Mouse (Mus musculus) heart, embryonic 12.5 days (tissue): ENCODE results near the gene St3gal3. TPM values are rescaled to one million over a fixed set of nuclear protein-coding genes. Genes with fewer than 3 reads are reported as not detected.

Experiments
- ATAC-seq: fragments of 200-750 bp; cut with Nextera tagmentation; 2 replicates; pipeline ENCODE4 v1.8.0; 2017; ENCODE audit warnings: moderate TSS enrichment, moderate library complexity; ENCODE audit not compliant: insufficient number of reproducible peaks, low FRiP score
- H3K27ac ChIP-seq: fragments of 300-500 bp; sonication (generic); 2 replicates; pipeline ENCODE4 v1.5.1; 2016; ENCODE audit warnings: mild to moderate bottlenecking, moderate library complexity; ENCODE audit not compliant: poor library complexity, severe bottlenecking
- H3K27me3 ChIP-seq: fragments of 300-500 bp; sonication (generic); replicated peaks from 2 replicates; pipeline ENCODE4 v1.6.1; 2016; ENCODE audit warnings: mild to moderate bottlenecking, moderate library complexity
- H3K36me3 ChIP-seq: fragments of 300-500 bp; sonication (generic); 2 replicates; pipeline ENCODE4 v1.6.1; 2016; ENCODE audit warnings: mild to moderate bottlenecking, moderate library complexity
- H3K4me1 ChIP-seq: fragments of 300-500 bp; sonication (generic); replicated peaks from 2 replicates; pipeline ENCODE4 v1.6.1; 2016; ENCODE audit warnings: mild to moderate bottlenecking
- H3K4me2 ChIP-seq: fragments of 300-500 bp; sonication (generic); 2 replicates; pipeline ENCODE4 v1.6.1; 2016; ENCODE audit warnings: mild to moderate bottlenecking, moderate library complexity
- H3K4me3 ChIP-seq: fragments of 300-500 bp; sonication (generic); 2 replicates; pipeline ENCODE4 v1.5.1; 2016; ENCODE audit warnings: mild to moderate bottlenecking
- H3K9ac ChIP-seq: fragments of 300-500 bp; sonication (generic); 2 replicates; pipeline ENCODE4 v1.6.1; 2016; ENCODE audit warnings: mild to moderate bottlenecking, moderate library complexity
- H3K9me3 ChIP-seq: fragments of 300-500 bp; sonication (generic); replicated peaks from 2 replicates; pipeline ENCODE4 v1.6.1; 2016; ENCODE audit warnings: mild to moderate bottlenecking, moderate library complexity
- WGBS: fragments of 180-500 bp; shearing (Covaris S2); methylation state at CpG from one replicate; pipeline ENCODE4 v1.1.7; 2016; 5-methylcytosine and 5-hydroxymethylcytosine counted together
- polyA plus RNA-seq: library from polyadenylated mRNA; unstranded; fragments of >200 nt; fragmentation: Nextera tagmentation; extraction: Ambion mirVana; gene quantifications from 2 replicates; pipeline ENCODE4 v1.2.1, GENCODE M21; 2016

Gene St3gal3
- polyA plus RNA-seq, 1 experiment from 2014 or later: 7.4 TPM

DNA sequence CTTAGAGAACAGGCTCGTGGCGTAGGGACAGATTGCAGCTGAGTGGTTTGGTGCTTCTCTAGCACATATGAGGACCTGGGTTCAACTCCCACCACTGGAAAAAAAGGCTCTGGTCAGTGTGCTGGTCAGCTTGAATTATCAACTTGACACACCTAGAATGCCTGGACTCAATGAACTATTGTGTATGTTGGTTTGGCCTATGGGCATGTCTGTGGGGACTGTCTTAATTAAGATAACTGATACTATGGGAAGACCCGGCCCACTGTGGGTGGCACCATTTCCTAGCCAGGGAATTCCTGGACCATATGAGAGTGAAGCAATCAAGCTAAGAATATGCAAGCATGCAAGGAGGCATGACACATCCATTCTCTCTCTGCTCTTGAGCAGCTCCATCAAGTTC is 150.5 kb downstream of the St3gal3 start:
- 95% methylated on average over 3 of the region's 3 CpGs for WGBS
- no peak overlapping the region for H3K9ac ChIP-seq
- no peaks in the 10 kb centered on the region for H3K9me3 ChIP-seq
- H3K27me3 ChIP-seq: no peaks in the 10 kb centered on the region
- peaks cover 63% of the 10 kb centered on the region for H3K4me1 ChIP-seq
- no peaks in the 10 kb centered on the region for H3K36me3 ChIP-seq
- no peak overlapping the region for H3K27ac ChIP-seq
- no peak overlapping the region for H3K4me2 ChIP-seq
- ATAC-seq: no peak
- no peak overlapping the region for H3K4me3 ChIP-seq

DNA sequence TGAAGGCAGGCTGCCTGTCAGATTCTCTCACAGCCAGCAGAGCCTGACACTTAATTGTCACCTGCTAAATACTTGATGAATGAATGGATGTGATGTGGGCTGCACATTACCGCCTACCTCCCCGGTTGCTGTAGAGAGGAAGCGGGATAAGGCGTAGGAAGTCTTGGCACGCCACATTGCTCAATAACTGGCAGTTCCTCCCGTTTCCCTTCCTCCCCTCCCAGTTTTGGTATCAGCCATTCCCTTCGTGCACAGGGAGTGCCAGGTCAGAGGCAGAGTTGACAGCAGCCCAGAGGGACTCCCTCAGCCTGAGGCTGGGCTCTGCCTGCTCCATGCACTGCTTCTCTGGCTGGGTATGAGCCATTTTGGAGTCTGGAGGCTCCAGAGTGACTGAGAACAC is 152.0 kb downstream of the St3gal3 start:
- no peak for ATAC-seq
- Histone ChIP-seq H3K4me1 (peaks cover 62% of the 10 kb centered on the region), H3K9me3 (no peaks in the 10 kb centered on the region), H3K27ac (no peak overlapping the region; the same call in 1 of the 2 replicates), H3K9ac (no peak overlapping the region), H3K4me2 (no peak overlapping the region), H3K36me3 (no peaks in the 10 kb centered on the region), H3K4me3 (no peak overlapping the region), H3K27me3 (no peaks in the 10 kb centered on the region)
- 40% methylated on average over 7 of the region's 7 CpGs for WGBS

DNA sequence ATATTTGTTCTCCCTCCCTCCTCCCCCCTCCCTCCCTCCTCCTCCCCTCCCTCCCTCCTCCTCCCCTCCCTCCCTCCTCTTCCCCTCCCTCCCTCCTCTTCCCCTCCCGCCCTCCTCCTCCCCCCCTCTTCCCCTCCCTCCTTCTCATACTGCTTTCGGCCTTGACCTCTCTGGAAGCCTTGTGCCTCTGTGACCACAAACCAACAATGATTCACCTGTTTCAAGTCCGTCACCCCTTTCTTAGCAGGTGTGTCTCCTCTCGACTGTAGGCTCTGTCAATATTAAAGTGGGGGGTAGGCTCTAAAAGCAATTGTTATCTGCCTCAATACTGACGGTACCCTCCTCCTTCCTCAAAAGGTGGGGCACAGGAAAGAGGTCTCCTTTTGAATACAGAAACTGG is 153.2 kb downstream of the St3gal3 start:
- WGBS: 82% methylated on average over 4 of the region's 5 CpGs
- Histone ChIP-seq H3K36me3 (no peaks in the 10 kb centered on the region), H3K27ac (no peak overlapping the region), H3K9ac (no peak overlapping the region), H3K4me3 (no peak overlapping the region), H3K4me1 (peaks cover 65% of the 10 kb centered on the region), H3K9me3 (no peaks in the 10 kb centered on the region), H3K4me2 (no peak overlapping the region), H3K27me3 (no peaks in the 10 kb centered on the region)
- ATAC-seq: no peak

- Histone ChIP-seq H3K9me3 (no peaks in the 10 kb centered on the region), H3K4me2 (no peak overlapping the region), H3K4me1 (peaks cover 63% of the 10 kb centered on the region), H3K27ac (no peak overlapping the region), H3K27me3 (no peaks in the 10 kb centered on the region), H3K4me3 (no peak overlapping the region), H3K36me3 (no peaks in the 10 kb centered on the region), H3K9ac (no peak overlapping the region)
- no peak for ATAC-seq
- WGBS: 77% methylated on average over 4 of the region's 4 CpGs
Observed at GRCm38 (mm10) chr4:117980161-117980560, 154.6 kb downstream of the St3gal3 start.

- H3K27me3 ChIP-seq: no peaks in the 10 kb centered on the region
- H3K9me3 ChIP-seq: no peaks in the 10 kb centered on the region
- no peak overlapping the region for H3K4me3 ChIP-seq
- no peak overlapping the region for H3K27ac ChIP-seq
- no peaks in the 10 kb centered on the region for H3K36me3 ChIP-seq
- 91% methylated on average over 4 of the region's 4 CpGs for WGBS
- H3K9ac ChIP-seq: no peak overlapping the region
- no peak overlapping the region for H3K4me2 ChIP-seq
- H3K4me1 ChIP-seq: peaks cover 61% of the 10 kb centered on the region
- ATAC-seq: no peak
Observed at GRCm38 (mm10) chr4:117979181-117979580, 155.5 kb downstream of the St3gal3 start.

- 83% methylated on average over 9 of the region's 9 CpGs for WGBS
- ATAC-seq: no peak
- Histone ChIP-seq H3K9ac (0 out of 2 replicates have a peak overlapping the region, but pooled peaks have one; percentile 25), H3K4me3 (no peak overlapping the region), H3K36me3 (no peaks in the 10 kb centered on the region), H3K4me2 (no peak overlapping the region), H3K9me3 (no peaks in the 10 kb centered on the region), H3K27me3 (no peaks in the 10 kb centered on the region), H3K4me1 (peaks cover 63% of the 10 kb centered on the region), H3K27ac (0 out of 2 replicates have a peak overlapping the region, but pooled peaks have one; percentile 28)
Observed at GRCm38 (mm10) chr4:117978282-117978681, 156.4 kb downstream of the St3gal3 start.

DNA sequence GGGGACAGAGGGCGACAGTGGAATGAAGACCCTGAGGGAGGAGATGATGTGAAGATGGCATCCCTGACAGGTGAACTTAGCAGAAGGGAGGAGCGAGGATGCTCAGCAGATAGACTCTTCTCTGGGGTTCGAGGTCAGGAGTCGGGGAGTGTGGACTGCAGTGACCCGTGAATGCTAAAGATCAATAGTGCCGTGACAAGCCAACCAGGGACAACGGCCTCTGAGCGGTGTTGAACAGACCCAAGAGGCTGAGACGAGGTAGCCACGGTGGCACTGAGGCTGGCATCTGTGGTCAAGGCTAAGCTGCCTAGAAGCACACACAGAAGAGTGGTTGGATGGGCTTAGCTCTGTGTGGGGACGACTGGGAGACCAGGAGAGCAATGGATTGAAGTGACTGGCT is 156.9 kb downstream of the St3gal3 start:
- Histone ChIP-seq H3K9me3 (no peaks in the 10 kb centered on the region), H3K9ac (0 out of 2 replicates have a peak overlapping the region, but pooled peaks have one; percentile 25), H3K4me3 (no peak overlapping the region), H3K36me3 (no peaks in the 10 kb centered on the region), H3K27me3 (no peaks in the 10 kb centered on the region), H3K4me2 (peak overlapping the region; percentile 42), H3K27ac (peak overlapping the region; percentile 28; the same call in 1 of the 2 replicates), H3K4me1 (peaks cover 63% of the 10 kb centered on the region)
- no peak for ATAC-seq
- WGBS: 78% methylated on average over 11 of the region's 11 CpGs

GRCm38 (mm10) chr4:117977371-117977770 is 157.3 kb downstream of the St3gal3 start:
- Histone ChIP-seq H3K27me3 (no peaks in the 10 kb centered on the region), H3K4me3 (no peak overlapping the region), H3K36me3 (no peaks in the 10 kb centered on the region), H3K9me3 (no peaks in the 10 kb centered on the region), H3K27ac (peak overlapping the region; percentile 28), H3K9ac (0 out of 2 replicates have a peak overlapping the region, but pooled peaks have one; percentile 25), H3K4me1 (peaks cover 62% of the 10 kb centered on the region), H3K4me2 (peak overlapping the region; percentile 42)
- 0 out of 2 replicates have a peak, but pooled peaks have one; percentile 20 for ATAC-seq
- 41% methylated on average over 9 of the region's 9 CpGs for WGBS

- WGBS: 91% methylated on average over 1 of the region's 1 CpGs
- H3K9me3 ChIP-seq: no peaks in the 10 kb centered on the region
Observed at GRCm38 (mm10) chr4:117975820-117976219, 158.9 kb downstream of the St3gal3 start.

DNA sequence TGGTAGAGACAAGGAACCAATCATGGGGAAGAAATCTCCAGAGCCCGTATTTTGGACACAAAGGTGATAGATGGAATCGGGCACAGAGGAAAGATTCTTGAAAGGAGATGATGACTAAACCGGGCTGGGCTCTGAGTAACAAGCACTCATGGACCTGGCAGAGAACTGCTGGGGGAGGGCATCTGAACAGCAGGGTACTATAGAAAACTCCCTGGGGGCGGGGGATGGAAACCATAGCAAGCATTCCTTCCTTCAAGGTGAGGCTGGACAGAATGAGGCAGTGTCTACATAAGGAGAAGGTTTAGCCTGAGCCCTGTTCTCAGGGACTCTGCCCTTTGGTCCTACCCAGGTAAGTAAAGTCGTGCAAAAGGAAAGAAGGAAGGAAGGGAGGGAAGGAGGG is 160.0 kb downstream of the St3gal3 start:
- H3K9me3 ChIP-seq: no peaks in the 10 kb centered on the region
- H3K27ac ChIP-seq: no peak overlapping the region
- no peak overlapping the region for H3K9ac ChIP-seq
- whole genome bisulfite sequencing: 70% methylated on average over 5 of the region's 5 CpGs
- H3K4me1 ChIP-seq: peaks cover 54% of the 10 kb centered on the region
- H3K4me3 ChIP-seq: no peak overlapping the region
- H3K27me3 ChIP-seq: no peaks in the 10 kb centered on the region
- H3K36me3 ChIP-seq: no peaks in the 10 kb centered on the region
- ATAC-seq: no peak
- no peak overlapping the region for H3K4me2 ChIP-seq

More at GRCm38 (mm10) chr4:117975820-117976219, 158.9 kb downstream of the St3gal3 start:
- no peak overlapping the region for H3K9ac ChIP-seq
- no peaks in the 10 kb centered on the region for H3K27me3 ChIP-seq
- ATAC-seq: no peak
- peaks cover 54% of the 10 kb centered on the region for H3K4me1 ChIP-seq
- no peak overlapping the region for H3K27ac ChIP-seq
- no peaks in the 10 kb centered on the region for H3K36me3 ChIP-seq
- H3K4me2 ChIP-seq: no peak overlapping the region
- no peak overlapping the region for H3K4me3 ChIP-seq

DNA sequence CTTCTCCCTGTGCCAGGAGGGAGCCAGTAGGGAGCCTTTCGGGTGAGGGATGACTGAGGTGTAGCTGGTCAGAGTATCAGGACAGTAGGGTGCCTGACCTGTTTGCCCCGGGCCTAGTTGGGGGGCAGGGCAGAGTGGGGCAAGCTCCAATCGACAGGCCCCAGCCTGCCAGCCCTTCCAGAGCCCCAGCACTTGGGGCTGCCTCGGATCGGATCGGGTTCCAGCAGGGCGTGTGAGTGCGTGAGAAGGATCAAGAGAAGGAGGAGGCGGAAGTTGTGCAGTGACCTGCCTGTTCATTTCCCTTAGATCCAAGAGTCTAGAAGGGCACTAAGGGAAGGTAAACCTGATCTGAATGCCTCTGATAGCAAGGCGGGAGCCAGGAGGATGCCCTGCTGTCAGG is 161.7 kb downstream of the St3gal3 start:
- Histone ChIP-seq H3K36me3 (no peaks in the 10 kb centered on the region), H3K4me1 (peaks cover 50% of the 10 kb centered on the region), H3K4me2 (no peak overlapping the region), H3K9ac (no peak overlapping the region), H3K4me3 (no peak overlapping the region), H3K27ac (no peak overlapping the region), H3K9me3 (no peaks in the 10 kb centered on the region), H3K27me3 (no peaks in the 10 kb centered on the region)
- ATAC-seq: no peak
- 53% methylated on average over 10 of the region's 10 CpGs for WGBS
